Mouse (Mus musculus): Measurements from ENCODE around the gene Sys1.

- TF ChIP-seq CTCF (conservative IDR thresholded peaks at IDR 0.05; ENCODE audit: insufficient read depth, insufficient read length, low read depth, low read length) (no peak), POLR2A (IDR thresholded peaks at IDR 0.05; ENCODE audit: low read depth, low read length) (no peak)
Observed at GRCm38 (mm10) chr2:164436215-164436913, 20.4 kb upstream of the Sys1 start.
